Mouse (Mus musculus): ENCODE measurements at regions not wholly inside any gene's neighbourhood (a gene's known extent, or its start where the extent isn't known, plus 50 kb on each side); places are given as distances from the start of the nearest gene placed in this dataset.

DNA sequence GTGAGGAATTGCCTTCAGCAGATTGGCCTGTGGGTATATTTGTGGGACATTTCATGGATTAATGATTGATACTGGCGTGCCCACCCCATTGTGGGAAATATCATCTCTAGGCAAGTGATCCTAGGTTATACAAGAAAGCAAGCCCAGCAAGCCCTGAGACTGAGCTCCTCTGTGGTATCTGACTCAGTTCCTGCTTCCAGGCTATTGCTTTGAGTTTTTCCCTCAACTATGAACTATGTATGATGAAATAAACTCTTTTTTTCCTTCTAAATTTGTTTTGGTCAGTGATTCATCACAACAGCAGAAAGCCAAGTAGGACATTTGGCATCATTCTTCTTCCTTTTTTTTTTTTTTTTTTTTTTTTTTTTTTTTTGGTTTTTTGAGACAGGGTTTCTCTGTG is 119.8 kb downstream of the Tbr1 start:
- in situ Hi-C loops (cut with MboI; ENCODE audit: low pct_unique_long_range_greater_than_20kb in 1 of 2, low sequenced_read_pairs in 2 of 2, unreplicated experiment in 1 of 2): no loop called here

DNA sequence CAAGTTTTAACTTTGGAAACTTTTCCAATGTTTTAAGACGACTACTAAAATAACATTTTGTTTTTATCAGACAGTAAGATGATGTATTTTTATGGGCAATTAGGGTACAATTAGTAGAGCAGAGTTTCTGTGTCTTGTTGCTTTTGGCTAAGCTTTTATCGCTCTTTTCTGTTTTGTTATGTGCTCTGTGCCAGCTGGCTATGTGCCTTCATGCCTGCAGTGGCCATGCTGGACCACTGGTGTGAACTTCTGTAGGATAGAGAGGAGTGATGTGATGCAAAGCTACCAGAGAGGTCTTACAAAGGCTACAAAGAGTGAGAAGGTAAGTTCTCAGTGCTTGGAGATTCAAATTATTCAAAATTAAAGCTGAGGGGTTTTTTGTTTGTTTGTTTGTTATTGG is 108.0 kb upstream of the Slc4a10 start:
- in situ Hi-C loops (cut with MboI; ENCODE audit: low pct_unique_long_range_greater_than_20kb in 1 of 2, low sequenced_read_pairs in 2 of 2, unreplicated experiment in 1 of 2): no loop called here

DNA sequence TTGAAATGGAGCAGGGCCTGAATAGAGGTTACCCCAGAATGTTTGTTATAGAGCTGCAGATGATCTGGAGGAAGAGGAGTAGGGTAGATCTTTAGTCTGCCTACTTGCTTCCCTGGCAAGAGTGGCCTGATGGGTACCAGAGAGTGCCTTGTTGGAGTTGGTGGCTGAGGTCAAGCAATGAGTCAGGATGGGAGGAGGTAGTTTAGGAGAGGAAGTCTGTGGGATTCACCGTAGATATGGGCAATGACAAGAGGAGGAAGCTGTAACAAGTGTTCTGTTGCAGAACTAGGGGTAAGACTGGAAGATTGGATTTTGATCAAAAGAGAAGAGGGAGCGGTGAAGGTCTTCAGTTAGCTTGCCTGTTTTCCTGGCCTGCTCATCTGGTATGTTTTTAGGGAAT is 80.3 kb upstream of the Slc4a10 start:
- in situ Hi-C loops (cut with MboI; ENCODE audit: low pct_unique_long_range_greater_than_20kb in 1 of 2, low sequenced_read_pairs in 2 of 2, unreplicated experiment in 1 of 2): loop anchor here in 1 of 2 experiments (25.0 kb wide), 1 partner anchor 304 kb away; no protein-coding TSS in a partner anchor

DNA sequence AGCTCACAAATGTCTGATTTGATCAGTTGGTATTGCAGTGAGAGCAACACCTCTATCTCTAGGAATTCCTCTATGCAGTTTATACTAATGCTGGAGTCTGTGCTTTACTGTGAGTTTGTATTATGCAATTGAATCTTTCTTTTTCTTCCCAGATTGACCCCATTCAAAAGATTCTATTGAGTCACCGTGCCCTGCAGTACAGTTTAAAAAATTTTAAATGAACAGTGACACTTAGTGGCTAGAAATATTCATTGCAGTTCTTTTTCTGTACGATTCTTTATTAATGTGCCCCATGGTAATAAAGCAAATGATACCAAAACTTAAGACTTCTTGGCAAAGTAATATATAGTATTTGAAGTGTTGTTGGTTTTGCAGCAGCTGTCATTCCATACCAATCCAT is 78.5 kb upstream of the Slc4a10 start:
- in situ Hi-C loops (cut with MboI; ENCODE audit: low pct_unique_long_range_greater_than_20kb in 1 of 2, low sequenced_read_pairs in 2 of 2, unreplicated experiment in 1 of 2): loop anchor here in 1 of 2 experiments (25.0 kb wide), 1 partner anchor 305 kb away; no protein-coding TSS in a partner anchor

DNA sequence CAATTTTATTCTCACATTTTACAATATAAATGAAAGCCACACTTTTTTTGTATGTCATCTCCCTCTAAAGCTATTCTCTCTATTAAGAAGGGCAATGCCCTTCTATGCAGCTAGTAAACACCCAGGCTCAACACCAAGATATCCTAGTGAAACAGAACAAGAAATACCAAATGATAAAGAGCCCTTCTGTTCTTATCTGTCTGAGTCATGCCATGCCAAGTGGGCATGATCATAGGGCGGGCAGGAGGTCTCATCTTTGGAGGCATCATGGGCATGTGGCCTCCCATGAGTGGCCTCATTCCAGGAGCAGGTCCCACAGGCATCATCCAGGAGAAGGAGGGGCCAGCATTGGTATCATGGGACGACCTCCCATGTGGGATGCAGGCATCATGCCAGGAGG is 76.2 kb upstream of the Slc4a10 start:
- in situ Hi-C loops (cut with MboI; ENCODE audit: low pct_unique_long_range_greater_than_20kb in 1 of 2, low sequenced_read_pairs in 2 of 2, unreplicated experiment in 1 of 2): loop anchor here in 1 of 2 experiments (25.0 kb wide), 1 partner anchor 308 kb away; no protein-coding TSS in a partner anchor

DNA sequence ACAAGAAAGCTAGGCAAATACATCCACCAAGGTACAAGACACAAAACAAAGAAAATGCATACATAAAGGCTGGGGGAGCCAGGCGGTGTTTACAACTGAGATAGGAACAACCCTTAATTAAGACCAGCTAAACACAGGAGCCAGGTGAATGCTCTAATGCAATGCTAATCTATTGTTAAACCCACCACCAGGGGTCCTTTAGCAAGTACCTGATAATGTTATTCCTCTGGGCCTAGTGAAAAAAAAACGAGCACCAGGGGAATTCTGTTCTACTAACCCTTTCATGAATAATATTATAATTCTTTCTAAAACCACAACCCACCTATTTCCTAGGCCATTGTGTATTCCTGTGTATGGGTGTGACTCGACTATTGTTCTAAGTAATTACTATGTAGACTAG is 61.5 kb upstream of the Slc4a10 start:
- in situ Hi-C loops (cut with MboI; ENCODE audit: low pct_unique_long_range_greater_than_20kb in 1 of 2, low sequenced_read_pairs in 2 of 2, unreplicated experiment in 1 of 2): loop anchor here in 1 of 2 experiments (25.0 kb wide), 1 partner anchor 303 kb away; no protein-coding TSS in a partner anchor

DNA sequence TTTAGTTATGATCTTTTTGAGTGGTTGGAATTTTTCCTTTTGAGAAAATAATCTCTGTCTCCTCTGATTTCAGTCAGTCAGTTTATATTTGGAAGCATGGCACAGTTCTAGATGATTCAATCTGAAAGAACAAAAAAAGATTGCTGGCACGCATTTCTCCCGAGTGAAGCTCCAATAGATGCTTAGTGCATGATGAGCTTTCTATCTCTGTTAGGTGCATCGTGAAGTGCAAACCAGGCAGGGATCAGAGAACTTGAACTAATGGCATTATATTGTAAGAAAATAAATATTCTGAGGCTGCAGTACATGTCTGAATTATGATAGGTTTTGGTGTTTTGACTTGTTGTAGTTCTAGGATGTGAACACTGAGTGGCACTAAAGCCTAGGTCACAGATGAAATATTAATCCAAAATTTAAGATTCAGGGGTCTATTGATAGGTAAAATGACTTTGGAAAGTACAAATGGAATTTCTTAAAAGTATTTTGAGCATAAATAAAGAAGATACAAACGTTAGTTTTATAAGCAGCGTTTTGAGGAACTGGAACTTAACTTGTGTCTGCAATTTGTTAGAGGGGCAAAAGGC is 59.2 kb upstream of the Slc4a10 start:
- in situ Hi-C loops (cut with MboI; ENCODE audit: low pct_unique_long_range_greater_than_20kb in 1 of 2, low sequenced_read_pairs in 2 of 2, unreplicated experiment in 1 of 2): loop anchor here in 1 of 2 experiments (25.0 kb wide), 1 partner anchor 300 kb away; no protein-coding TSS in a partner anchor
